ENCODE assay signal across 19 mouse cellular contexts in the genomic region with DNA sequence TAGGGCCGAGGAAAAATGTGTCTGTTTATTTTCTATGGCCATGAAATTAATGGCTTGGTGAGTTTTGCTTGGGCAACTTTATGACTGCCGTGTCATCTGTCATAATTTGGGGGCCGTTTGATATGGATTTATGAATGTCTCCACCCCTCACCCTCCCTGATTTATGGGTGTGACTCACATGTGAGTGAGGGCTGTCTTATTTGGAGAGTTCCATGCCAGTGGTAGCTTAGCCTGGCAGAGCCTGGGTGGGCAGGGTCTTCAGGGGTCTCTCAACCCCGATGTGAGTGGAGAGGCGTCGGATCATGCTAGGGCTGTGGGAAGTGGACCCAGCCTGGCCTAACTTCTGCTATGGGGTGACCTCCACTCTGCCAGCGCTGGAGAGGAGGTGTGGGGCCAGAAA. TPM values are rescaled to one million over a fixed set of nuclear protein-coding genes. Genes with fewer than 3 reads are reported as not detected.
DNase-seq lines count a peak whose midpoint lies in the region; ATAC-seq and TF ChIP-seq lines count a peak whose summit lies in the region.
"Had no signal": no experiment of that assay in that cellular context is flagged by ENCODE, and none has a peak within 500 bp of the region (broad histone marks: within the 10 kb centered on the region; RNA-seq: fewer than 3 reads in every experiment).

No protein-coding gene starts in this region.

- H3K9ac ChIP-seq in limb, embryonic 11.5 days (ENCODE audit: low read length) = no peak overlapping the region
- H3K9ac ChIP-seq in limb, embryonic 15.5 days = no peak overlapping the region
- no peak overlapping the region for H3K9ac ChIP-seq in forebrain, postnatal 0 days
- H3K9ac ChIP-seq: heart, embryonic 12.5 days; hindbrain, embryonic 14.5 days had no signal

- peaks cover 9% of the 10 kb centered on the region for H3K4me1 ChIP-seq in limb, embryonic 11.5 days (ENCODE audit: control insufficient read depth, insufficient read depth, low read length)
- peaks cover 13% of the 10 kb centered on the region for H3K4me1 ChIP-seq in limb, embryonic 15.5 days
- no peaks in the 10 kb centered on the region for H3K4me1 ChIP-seq in forebrain, postnatal 0 days (ENCODE audit: insufficient read depth)
- H3K4me1 ChIP-seq: heart, embryonic 12.5 days had no signal

- WGBS in limb, embryonic 11.5 days = 33% methylated on average over 7 of the region's 7 CpGs
- WGBS in limb, embryonic 15.5 days = 33% methylated on average over 7 of the region's 7 CpGs
- WGBS in forebrain, postnatal 0 days = 86% methylated on average over 7 of the region's 7 CpGs

- no peaks in the 10 kb centered on the region for H3K27me3 ChIP-seq in limb, embryonic 11.5 days (ENCODE audit: control insufficient read depth, insufficient read depth, low read length)
- no peaks in the 10 kb centered on the region for H3K27me3 ChIP-seq in limb, embryonic 15.5 days
- no peaks in the 10 kb centered on the region for H3K27me3 ChIP-seq in forebrain, postnatal 0 days (ENCODE audit: insufficient read depth, low read length)
- H3K27me3 ChIP-seq: heart, embryonic 12.5 days; Patski had no signal

- TF ChIP-seq CTCF in forebrain, postnatal 0 days (IDR thresholded peaks at IDR 0.05; ENCODE audit: low read depth) = no peak

- no peak overlapping the region for H3K4me3 ChIP-seq in limb, embryonic 11.5 days (ENCODE audit: low read depth, low read length)
- H3K4me3 ChIP-seq in limb, embryonic 15.5 days = no peak overlapping the region
- H3K4me3 ChIP-seq in forebrain, postnatal 0 days (ENCODE audit: low read depth, low read length) = no peak overlapping the region
- H3K4me3 ChIP-seq: embryonic facial prominence, embryonic 10.5 days; heart, embryonic 12.5 days; hindbrain, embryonic 10.5 days had no signal

- peak; percentile 55; the same call in 1 of the 2 replicates for ATAC-seq in limb, embryonic 11.5 days (ENCODE audit: insufficient number of reproducible peaks, low FRiP score, low TSS enrichment, low read depth)
- ATAC-seq in limb, embryonic 15.5 days (ENCODE audit: insufficient number of reproducible peaks, low FRiP score, low TSS enrichment, low read depth) = no peak
- ATAC-seq in forebrain, postnatal 0 days = no peak
- ATAC-seq: activated CD4-positive, CD25-positive, alpha-beta regulatory T cell, adult 4 months; forebrain, embryonic 14.5 days; Patski had no signal

- no peaks in the 10 kb centered on the region for H3K9me3 ChIP-seq in limb, embryonic 11.5 days (ENCODE audit: control insufficient read depth, low read length)
- H3K9me3 ChIP-seq in limb, embryonic 15.5 days = no peaks in the 10 kb centered on the region
- H3K9me3 ChIP-seq in forebrain, postnatal 0 days (ENCODE audit: low read length) = no peaks in the 10 kb centered on the region
- H3K9me3 ChIP-seq: embryonic facial prominence, embryonic 10.5 days; heart, embryonic 12.5 days; hindbrain, embryonic 10.5 days had no signal

- H3K36me3 ChIP-seq in limb, embryonic 11.5 days (ENCODE audit: control insufficient read depth, insufficient read depth, low read length) = no peaks in the 10 kb centered on the region
- H3K36me3 ChIP-seq in limb, embryonic 15.5 days = no peaks in the 10 kb centered on the region
- H3K36me3 ChIP-seq in forebrain, postnatal 0 days (ENCODE audit: insufficient read depth) = no peaks in the 10 kb centered on the region
- H3K36me3 ChIP-seq: embryonic facial prominence, embryonic 10.5 days; heart, embryonic 12.5 days; hindbrain, embryonic 10.5 days had no signal

- H3K4me2 ChIP-seq in limb, embryonic 11.5 days (ENCODE audit: low read depth, severe bottlenecking) = no peak overlapping the region
- no peak overlapping the region for H3K4me2 ChIP-seq in limb, embryonic 15.5 days
- H3K4me2 ChIP-seq in forebrain, postnatal 0 days (ENCODE audit: low read depth) = no peak overlapping the region
- H3K4me2 ChIP-seq: heart, embryonic 12.5 days; hindbrain, embryonic 14.5 days had no signal

- DNase-seq in adrenal gland, adult 2 months = peak; percentile 39
- DNase-seq in adrenal gland, postnatal 25 days = no peak
- peak; percentile 66 for DNase-seq in limb, embryonic 11.5 days (ENCODE audit: low spot score)
- DNase-seq in urinary bladder, postnatal 25 days (ENCODE audit: low spot score) = no peak
- DNase-seq in forebrain, postnatal 0 days = no peak
- DNase-seq in gastrocnemius, postnatal 4 days (ENCODE audit: low spot score in 2 of 2) = no peak
- DNase-seq: adrenal gland, postnatal 36 days; B cell, adult 2 months; cerebellum, adult 2 months; cerebellum, postnatal 10 days; gastrocnemius, postnatal 14 days had no signal

- H3K27ac ChIP-seq in limb, embryonic 11.5 days (replicated peaks; ENCODE audit: low read depth, low read length) = no peak overlapping the region
- peak overlapping the region; percentile 54; the same call in 1 of the 2 replicates for H3K27ac ChIP-seq in limb, embryonic 15.5 days
- no peak overlapping the region for H3K27ac ChIP-seq in forebrain, postnatal 0 days (ENCODE audit: low read depth, low read length)
- H3K27ac ChIP-seq: embryonic facial prominence, embryonic 10.5 days; hindbrain, embryonic 10.5 days; hindbrain, embryonic 14.5 days had no signal

RNA-seq across cellular contexts. Expression of a gene that starts 18.0 kb away (rescaled TPM):
- 10 to 100 TPM; 59.2 to 77.6 TPM for total RNA-seq in adrenal gland, adult 2 months (2021)
- 81.6 and 83.0 TPM in 2 replicates for polyA plus RNA-seq in adrenal gland, adult 2 months (2012; rRNA removed)
- 67.2 and 75.0 TPM in 2 replicates for total RNA-seq in adrenal gland, postnatal 25 days (2021)
- polyA plus RNA-seq in limb, embryonic 11.5 days (2014; fragmentation: Nextera tagmentation; extraction: Ambion mirVana) = 14.3 and 18.7 TPM in 2 replicates
- polyA plus RNA-seq in limb, embryonic 15.5 days (2015; fragmentation: Nextera tagmentation; extraction: Ambion mirVana) = 21.7 and 22.5 TPM in 2 replicates
- total RNA-seq in forebrain, postnatal 0 days (2014; rRNA removed) = 23.4 and 32.4 TPM in 2 replicates
- polyA plus RNA-seq in forebrain, postnatal 0 days (2015; fragmentation: Nextera tagmentation; extraction: Ambion mirVana) = 48.8 and 50.6 TPM in 2 replicates
- 10 to 100 TPM; 10.3 to 13.9 TPM for total RNA-seq in gastrocnemius, postnatal 4 days (2021)

RNA-seq across cellular contexts. Expression of a gene that starts 41.8 kb away (rescaled TPM):
- total RNA-seq in adrenal gland, adult 2 months (2021) = 100 to 1,000 TPM; 196 to 221 TPM
- 213 and 280 TPM in 2 replicates for polyA plus RNA-seq in adrenal gland, adult 2 months (2012; rRNA removed)
- 168 and 205 TPM in 2 replicates for total RNA-seq in adrenal gland, postnatal 25 days (2021)
- polyA plus RNA-seq in limb, embryonic 11.5 days (2014; fragmentation: Nextera tagmentation; extraction: Ambion mirVana) = 298 and 313 TPM in 2 replicates
- 207 and 225 TPM in 2 replicates for polyA plus RNA-seq in limb, embryonic 15.5 days (2015; fragmentation: Nextera tagmentation; extraction: Ambion mirVana)
- 201 and 204 TPM in 2 replicates for total RNA-seq in forebrain, postnatal 0 days (2014; rRNA removed)
- 264 and 294 TPM in 2 replicates for polyA plus RNA-seq in forebrain, postnatal 0 days (2015; fragmentation: Nextera tagmentation; extraction: Ambion mirVana)
- total RNA-seq in gastrocnemius, postnatal 4 days (2021) = 100 to 1,000 TPM; 266 to 297 TPM

Comparison
In these comparisons a context has a peak if more than half of its experiments do, and no peak if none do; other contexts are left out.
1. DNase-seq: peak in adrenal gland, adult 2 months (single experiment) and limb, embryonic 11.5 days (single experiment); none in adrenal gland, postnatal 25 days (single experiment), urinary bladder, postnatal 25 days (single experiment), forebrain, postnatal 0 days (single experiment) and gastrocnemius, postnatal 4 days (0 of 2).